Mouse (Mus musculus) frontal cortex, adult 2 months (tissue): ENCODE results near the gene Jup. TPM values are rescaled to one million over a fixed set of nuclear protein-coding genes. Genes with fewer than 3 reads are reported as not detected.
"Not testable (repeated sequence)": the region's sequence is repeated elsewhere in the genome, so short reads cannot be mapped to it uniquely, and the experiment has no call there.

Experiments
- DNase-seq, 2 experiments: peaks; one replicate each; pipeline ENCODE4 v3.0.0; 2022; ENCODE audit warnings: low spot score in 1 of 2; ENCODE audit errors: extremely low spot score in 1 of 2
- polyA plus RNA-seq: library from polyadenylated mRNA; depleted of rRNA; stranded (reverse); fragments of >200 nt; gene quantifications from 2 replicates; pipeline ENCODE4 v1.2.3, GENCODE M21; 2012; rRNA removed

The Jup gene
- polyA plus RNA-seq, 1 experiment = 71.3 TPM

DNA sequence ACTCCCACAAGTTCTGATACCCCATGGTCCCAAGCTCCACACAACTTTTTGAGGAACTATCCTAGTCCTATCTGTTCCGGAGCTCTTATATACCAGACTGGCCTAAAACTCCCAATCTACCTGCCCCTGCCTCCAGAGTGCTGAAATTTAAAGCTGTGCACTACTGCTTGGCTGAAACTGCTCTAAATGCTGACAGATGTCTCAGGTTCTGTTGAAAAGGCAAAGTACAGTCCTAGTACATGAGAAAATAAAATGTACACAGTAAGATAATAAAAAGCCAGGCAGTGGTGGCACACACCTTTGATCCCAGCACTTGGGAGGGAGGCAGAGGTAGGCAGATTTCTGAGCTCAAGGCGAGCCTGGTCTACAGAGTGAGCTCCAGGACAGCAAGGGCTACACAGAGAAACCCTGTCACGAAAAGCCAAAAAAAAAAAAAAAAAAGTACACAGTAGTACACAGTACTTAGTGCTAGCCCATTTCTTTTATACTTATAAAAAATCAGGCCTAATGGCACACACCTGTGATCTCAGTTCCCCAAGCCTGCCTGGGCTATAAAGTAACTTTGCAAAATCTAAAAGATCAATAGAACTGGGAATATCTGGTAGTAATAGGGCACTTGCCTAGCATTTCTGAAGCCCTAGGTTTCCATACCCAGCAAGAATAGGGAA lies 74.8 kb downstream of the Jup start:
- no peak for DNase-seq

DNA sequence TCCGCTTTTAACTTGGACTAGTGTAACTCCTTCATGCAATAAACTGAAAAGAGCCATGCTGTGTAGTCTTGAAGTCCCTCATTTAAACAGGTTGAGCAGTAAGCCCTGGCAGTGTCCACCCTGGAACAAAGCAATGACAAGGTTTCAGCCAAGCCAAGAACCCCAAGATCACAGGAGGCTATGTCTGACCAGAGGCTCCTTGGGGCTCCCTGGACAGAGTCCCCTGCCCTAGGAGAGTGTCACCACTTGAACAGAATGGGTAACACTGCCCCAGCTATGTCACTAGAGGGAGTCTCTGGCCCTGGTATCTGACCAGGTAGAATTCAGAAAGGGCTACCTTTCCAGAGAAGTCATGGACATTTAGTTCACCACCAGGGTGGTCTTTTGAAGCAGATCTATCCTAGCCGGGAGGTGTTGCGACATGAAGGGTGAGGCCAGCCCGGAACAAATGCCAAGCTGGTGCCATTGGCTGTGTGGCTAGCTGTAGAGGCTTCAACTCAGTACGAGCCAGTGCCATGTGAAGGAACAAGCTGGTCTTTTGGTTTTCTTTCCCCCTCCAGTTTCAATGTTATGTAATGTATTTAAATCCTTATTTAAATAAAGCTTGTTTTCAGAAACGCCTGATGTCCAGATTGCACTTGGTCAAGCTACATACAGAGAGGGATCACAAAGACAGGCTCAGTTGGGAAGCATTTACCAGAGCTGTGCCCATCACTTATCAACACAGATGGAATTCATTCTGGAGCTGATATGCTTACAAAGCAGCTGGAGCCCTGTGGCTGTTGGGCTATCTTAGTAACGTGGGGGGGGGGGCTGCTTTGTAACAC lies 75.9 kb downstream of the Jup start:
- DNase-seq = not testable (repeated sequence)

GRCm38 (mm10) chr11:100320701-100321410 lies 76.7 kb downstream of the Jup start:
- DNase-seq = not testable (repeated sequence)

DNA sequence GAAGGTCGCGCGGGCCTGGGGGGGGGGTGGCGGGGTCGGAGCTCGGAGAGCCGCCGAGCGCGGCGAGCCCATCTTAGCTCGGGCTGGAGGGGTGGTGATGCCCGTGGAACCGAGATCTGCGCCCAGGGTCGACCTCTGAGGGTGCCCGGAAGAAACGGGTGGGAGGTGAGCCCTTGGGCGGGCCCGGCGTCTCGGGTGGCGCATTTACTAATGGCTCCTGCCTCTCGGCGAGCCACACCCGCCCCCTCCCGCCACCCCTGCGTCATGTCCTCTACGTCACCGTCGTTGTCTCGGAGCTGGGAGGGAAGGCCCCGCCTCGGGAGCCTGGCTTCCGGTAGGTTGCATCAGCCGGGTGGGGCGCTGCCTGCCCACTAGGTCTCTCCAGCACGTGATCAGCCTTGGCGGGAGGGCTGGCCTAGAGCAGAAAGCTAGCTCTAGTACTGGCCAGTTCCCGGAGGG lies 77.4 kb downstream of the Jup start:
- DNase-seq = peak; percentile 92 to 94

DNA sequence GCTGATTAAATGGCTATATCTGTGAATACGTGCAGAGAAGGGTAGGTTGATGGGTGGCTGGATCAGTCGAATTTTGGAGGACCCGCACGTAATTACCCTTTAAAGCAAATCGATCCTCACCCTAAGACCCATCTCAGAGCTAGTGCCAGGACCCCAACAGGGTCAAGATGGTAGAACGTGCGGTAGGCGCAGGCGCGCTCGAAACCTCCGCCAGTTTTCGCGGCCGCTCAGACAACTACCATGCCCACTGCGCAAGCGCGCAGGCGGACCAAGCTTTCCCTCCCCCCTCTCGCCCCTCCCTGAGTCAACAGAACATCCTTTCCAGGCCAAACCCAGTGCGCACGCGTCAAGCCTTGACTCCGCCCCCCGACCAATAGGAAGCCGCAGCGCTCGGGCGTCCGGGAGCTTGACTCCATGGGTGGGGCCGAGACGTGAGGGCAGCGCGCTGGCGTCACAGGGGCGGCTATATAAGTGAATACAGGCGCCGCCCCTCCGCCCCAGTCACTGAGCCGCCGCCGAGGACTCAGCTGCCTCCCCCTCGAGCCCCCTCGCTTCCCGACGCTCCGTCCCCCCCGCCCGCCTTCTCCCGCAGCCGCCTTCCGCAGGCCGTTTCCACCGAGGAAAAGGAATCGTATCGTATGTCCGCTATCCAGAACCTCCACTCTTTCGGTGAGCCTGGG lies 77.9 kb downstream of the Jup start, which contains the start of gene Eif1:
Gene Eif1, plus strand, starts transcription at position 394 of the 680 bp plus-strand sequence.
- DNase-seq = peak; percentile 99 to 100

Other genes with a start within 250 kb of the Jup start
- gene Krt19, start 249.1 kb downstream of the Jup start, polyA plus RNA-seq = 1.6 and 3.7 TPM in 2 replicates
- gene Krt9, start 204.5 kb downstream of the Jup start, polyA plus RNA-seq = 8.3 and 9.4 TPM in 2 replicates
- gene Krt14, start 190.2 kb downstream of the Jup start, polyA plus RNA-seq = 0.08 and 0.12 TPM in 2 replicates
- gene Krt16, start 148.9 kb downstream of the Jup start, polyA plus RNA-seq = not detected in 2 replicates
- gene Krt17, start 136.7 kb downstream of the Jup start, polyA plus RNA-seq = 0.23 and 0.28 TPM in 2 replicates
- gene Krt42, start 127.9 kb downstream of the Jup start, polyA plus RNA-seq = 0.14 TPM in 1 of 2 replicates, not detected in the other
- gene Eif1, start 77.9 kb downstream of the Jup start, polyA plus RNA-seq = 510 and 517 TPM in 2 replicates
- not detected in 2 replicates for gene Gast, start 63.4 kb downstream of the Jup start, polyA plus RNA-seq
- gene Hap1, start 41.6 kb downstream of the Jup start, polyA plus RNA-seq = 251 and 269 TPM in 2 replicates
- 13.6 and 15.8 TPM in 2 replicates for gene P3h4, start 17.1 kb upstream of the Jup start, polyA plus RNA-seq
- gene Fkbp10, start 17.9 kb upstream of the Jup start, polyA plus RNA-seq = 10.6 and 10.8 TPM in 2 replicates
- 63.7 and 77.3 TPM in 2 replicates for gene Nt5c3b, start 44.0 kb upstream of the Jup start, polyA plus RNA-seq
- 0.72 and 0.74 TPM in 2 replicates for gene Klhl10, start 44.2 kb upstream of the Jup start, polyA plus RNA-seq
- 13.6 and 13.7 TPM in 2 replicates for gene Klhl11, start 75.0 kb upstream of the Jup start, polyA plus RNA-seq
- 108 and 113 TPM in 2 replicates for gene Acly, start 130.2 kb upstream of the Jup start, polyA plus RNA-seq
- gene Ttc25, start 147.8 kb upstream of the Jup start, polyA plus RNA-seq = 1.5 and 2.0 TPM in 2 replicates
- 227 and 230 TPM in 2 replicates for gene Cnp, start 177.1 kb upstream of the Jup start, polyA plus RNA-seq
- gene Nkiras2, start 221.5 kb upstream of the Jup start, polyA plus RNA-seq = 23.5 and 27.3 TPM in 2 replicates
- gene Dnajc7, start 222.4 kb upstream of the Jup start, polyA plus RNA-seq = 224 and 228 TPM in 2 replicates